Mouse (Mus musculus) embryonic fibroblast, embryonic 13.5 days (primary cell): ENCODE data around the gene 1500009L16Rik. TPM values are rescaled to one million over a fixed set of nuclear protein-coding genes. Genes with fewer than 3 reads are reported as not detected.

Experiments used
- H3K27ac ChIP-seq: 2 replicates; pipeline ENCODE4 v1.5.1; 2012; ENCODE audit warnings: low read length, control low read depth, inconsistent platforms; ENCODE audit not compliant: insufficient read depth
- H3K4me1 ChIP-seq: 2 replicates; pipeline ENCODE4 v1.6.1; 2011; ENCODE audit warnings: low read length; ENCODE audit not compliant: control insufficient read depth, insufficient read depth
- H3K4me3 ChIP-seq: 2 replicates; pipeline ENCODE4 v1.5.1; 2011; ENCODE audit warnings: mild to moderate bottlenecking, control low read depth, low read length; ENCODE audit not compliant: insufficient read depth
- CTCF ChIP-seq: IDR thresholded peaks from 2 replicates; pipeline ENCODE4 v1.5.1; 2011; ENCODE audit warnings: mild to moderate bottlenecking, control low read depth, low read length, moderate library complexity, borderline replicate concordance; ENCODE audit not compliant: insufficient read depth
- POLR2A ChIP-seq: IDR thresholded peaks from 2 replicates; pipeline ENCODE4 v1.6.1; 2011; ENCODE audit warnings: low read depth, mild to moderate bottlenecking, control low read depth, low read length, moderate library complexity
- polyA plus RNA-seq: library from polyadenylated mRNA; stranded (reverse); fragments of >200 nt; gene quantifications from 2 replicates; pipeline ENCODE4 v1.2.4, GENCODE M21; 2011; ENCODE audit warnings: low read depth; ENCODE audit not compliant: missing spikeins, insufficient read length

The 1500009L16Rik gene
- polyA plus RNA-seq, result 12.9 and 21.5 TPM in 2 replicates

DNA sequence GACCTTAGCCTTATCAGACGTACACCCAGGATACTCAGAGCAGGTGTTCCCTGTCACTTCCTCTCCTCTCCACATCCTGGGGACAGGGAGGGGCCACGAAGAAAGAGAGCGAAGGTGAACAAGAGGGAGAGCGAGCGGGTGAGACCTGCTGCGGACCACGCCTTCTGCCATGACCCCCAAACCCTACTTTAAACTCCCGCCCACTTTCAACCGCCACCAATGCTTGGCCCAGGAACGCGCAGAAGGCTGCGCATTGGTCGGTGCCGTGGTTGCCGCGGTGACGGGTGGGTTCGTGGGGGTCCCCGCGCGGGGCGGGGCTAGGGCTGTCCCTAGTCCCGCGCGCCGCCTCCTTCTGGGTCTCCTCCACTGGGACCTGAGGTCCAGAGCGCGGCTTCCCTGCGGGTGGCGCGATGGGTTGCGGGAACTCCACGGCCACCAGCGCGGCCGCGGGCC, at the start of gene 1500009L16Rik:
Gene 1500009L16Rik (plus strand): TSS at position 287 of the 453 bp plus-strand sequence.
- Histone ChIP-seq H3K4me3 (peak within 1 kb of the TSS; percentile 65), H3K27ac (no peak within 1 kb of the TSS), H3K4me1 (peaks cover 4% of the 10 kb centered on the region; the same call in 1 of the 2 replicates)
- no peak for TF ChIP-seq CTCF
- peak; percentile 32; the same call in 1 of the 2 replicates for TF ChIP-seq POLR2A

DNA sequence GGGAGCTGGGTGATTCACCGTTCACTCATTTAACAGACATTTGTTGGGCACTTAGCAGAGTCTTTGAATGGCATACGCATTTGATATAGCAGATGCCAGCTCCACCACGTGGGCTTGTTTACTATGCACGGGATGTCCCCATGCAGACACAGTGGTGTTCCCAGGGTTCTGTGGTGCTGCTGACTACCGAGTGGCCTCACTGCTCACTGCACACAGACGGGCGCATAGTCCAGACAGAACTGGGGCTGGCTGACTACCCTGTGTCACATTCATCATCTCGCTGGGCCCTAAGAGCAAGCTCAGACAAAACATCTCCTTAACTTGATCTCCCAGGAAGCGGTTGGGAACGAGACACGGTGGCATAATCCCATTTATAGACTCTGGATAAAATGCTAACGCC, 41.3 kb upstream of the 1500009L16Rik start:
- Histone ChIP-seq H3K27ac (no peak overlapping the region), H3K4me3 (no peak overlapping the region), H3K4me1 (no peaks in the 10 kb centered on the region)
- TF ChIP-seq POLR2A (no peak), CTCF (no peak)

DNA sequence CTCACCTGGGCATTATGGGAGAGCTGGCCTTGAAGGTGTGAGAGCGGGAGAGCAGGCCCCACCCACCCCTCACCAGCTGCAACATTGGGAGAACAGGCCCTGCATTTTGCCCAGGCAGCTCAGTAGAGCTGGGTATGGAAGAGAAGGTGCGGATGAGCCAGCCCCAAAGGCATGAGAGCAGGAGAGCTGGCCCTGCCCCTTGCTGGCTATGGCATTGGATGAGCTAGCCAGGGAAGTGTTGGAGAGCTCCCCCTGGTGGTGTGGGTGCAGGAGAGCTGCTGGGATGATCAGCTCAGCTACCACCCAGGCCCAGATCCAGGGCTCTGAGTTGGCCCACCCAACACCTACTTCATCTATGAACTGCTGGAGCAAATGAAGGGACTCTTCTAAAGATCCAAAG, 34.5 kb upstream of the 1500009L16Rik start:
- TF ChIP-seq CTCF, result no peak
- no peak for TF ChIP-seq POLR2A
- no peak overlapping the region for H3K4me3 ChIP-seq
- H3K4me1 ChIP-seq, result no peaks in the 10 kb centered on the region
- H3K27ac ChIP-seq, result no peak overlapping the region

DNA sequence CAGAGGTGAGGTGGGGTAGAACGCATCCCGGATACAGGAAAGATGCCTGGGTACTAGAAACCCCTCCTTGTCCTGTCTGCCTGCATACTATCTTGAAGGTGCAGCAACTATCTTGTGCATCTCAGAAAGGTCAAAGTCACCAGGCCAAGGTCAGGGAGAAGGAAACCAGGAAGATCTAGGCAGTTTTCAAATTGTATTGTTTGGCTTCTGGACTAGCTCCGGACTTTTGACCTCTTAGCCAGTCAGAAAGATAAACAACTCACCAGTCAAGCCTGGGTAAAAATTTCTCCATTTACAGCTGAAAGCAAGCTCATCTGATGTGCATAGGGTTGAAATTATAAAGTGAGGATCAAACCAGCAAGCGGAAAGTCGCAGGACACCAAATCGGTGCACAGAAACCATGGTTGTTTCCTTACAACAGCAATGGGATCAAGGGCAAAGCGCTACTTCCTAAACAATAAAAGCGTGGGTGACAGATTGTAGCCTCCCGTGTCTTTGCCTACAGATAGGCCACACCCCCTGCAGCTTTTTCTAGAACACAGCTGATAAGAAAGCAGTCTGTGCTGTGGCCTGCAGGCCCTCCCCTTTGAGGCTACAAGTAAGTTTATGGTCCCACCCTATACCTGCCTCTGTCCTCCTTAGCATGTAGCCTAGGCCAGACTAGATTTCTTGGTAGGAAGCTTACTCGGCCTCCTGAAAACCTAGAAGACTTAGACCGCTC, 30.3 kb upstream of the 1500009L16Rik start:
- H3K27ac ChIP-seq, result no peak overlapping the region
- no peaks in the 10 kb centered on the region for H3K4me1 ChIP-seq
- TF ChIP-seq POLR2A, result no peak
- no peak for TF ChIP-seq CTCF
- no peak overlapping the region for H3K4me3 ChIP-seq

DNA sequence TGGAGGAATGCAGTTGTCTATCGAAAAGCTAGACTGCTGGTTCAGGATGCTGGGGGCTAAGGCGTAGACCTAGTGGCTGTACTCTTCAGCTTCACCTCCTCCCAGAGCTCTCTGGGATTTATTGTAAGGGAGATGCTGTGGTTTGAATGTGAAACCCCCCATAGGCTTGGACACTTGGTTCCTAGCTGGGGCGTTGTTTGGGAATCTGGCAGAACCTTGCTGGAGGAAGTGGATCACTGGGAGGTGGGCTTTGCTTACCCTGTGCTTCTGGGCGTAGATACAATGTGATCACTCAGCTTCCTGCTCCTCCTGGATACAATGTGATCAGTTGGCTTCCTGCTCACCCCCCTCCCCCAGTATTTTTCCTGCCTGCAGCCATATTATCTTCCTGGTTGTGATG, 26.4 kb upstream of the 1500009L16Rik start:
- H3K27ac ChIP-seq, result no peak overlapping the region
- no peak overlapping the region for H3K4me3 ChIP-seq
- no peaks in the 10 kb centered on the region for H3K4me1 ChIP-seq
- TF ChIP-seq POLR2A (no peak), CTCF (no peak)

DNA sequence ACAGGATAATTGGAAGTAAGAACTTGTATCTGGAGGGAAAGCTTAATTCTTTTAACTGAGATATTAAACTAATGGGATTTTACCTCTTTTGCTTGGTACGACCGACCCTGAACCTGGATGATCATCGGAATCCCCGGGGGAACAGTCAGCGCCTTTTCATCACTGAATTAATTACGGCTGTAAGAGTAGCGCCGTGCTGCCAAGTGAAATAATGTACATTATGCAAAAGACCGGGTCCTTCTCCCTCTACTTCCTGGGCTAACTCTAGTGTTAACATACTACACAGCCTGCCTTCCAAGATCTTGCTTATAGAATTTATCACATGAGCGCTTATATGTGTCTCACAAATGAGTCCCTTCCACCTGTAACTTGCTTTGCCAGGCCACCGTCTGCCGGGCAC, 16.0 kb upstream of the 1500009L16Rik start:
- H3K4me3 ChIP-seq, result no peak overlapping the region
- H3K27ac ChIP-seq, result no peak overlapping the region
- TF ChIP-seq POLR2A (no peak), CTCF (no peak)
- no peaks in the 10 kb centered on the region for H3K4me1 ChIP-seq

DNA sequence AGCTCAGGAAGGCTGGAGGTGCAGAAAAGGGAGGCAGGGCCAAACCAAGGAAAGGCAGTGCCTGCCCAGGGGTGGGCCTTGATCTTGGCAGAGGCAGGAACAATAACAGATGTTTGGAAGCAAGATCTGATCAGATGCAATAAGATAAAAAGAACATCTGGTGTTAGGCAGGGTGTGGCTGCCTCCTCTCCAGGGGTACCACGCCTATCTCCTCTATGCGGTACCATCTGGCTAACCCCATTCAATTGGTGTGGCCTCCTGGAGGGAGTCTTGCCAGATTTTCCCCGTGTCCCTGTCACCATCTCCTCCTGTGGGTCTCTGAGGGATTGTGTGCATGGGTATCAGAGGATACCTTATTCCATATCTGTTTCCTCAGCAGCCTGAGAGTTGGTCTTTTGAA, 12.7 kb upstream of the 1500009L16Rik start:
- Histone ChIP-seq H3K4me1 (peaks cover 3% of the 10 kb centered on the region; the same call in 1 of the 2 replicates), H3K27ac (no peak overlapping the region), H3K4me3 (no peak overlapping the region)
- TF ChIP-seq POLR2A (no peak), CTCF (no peak)

DNA sequence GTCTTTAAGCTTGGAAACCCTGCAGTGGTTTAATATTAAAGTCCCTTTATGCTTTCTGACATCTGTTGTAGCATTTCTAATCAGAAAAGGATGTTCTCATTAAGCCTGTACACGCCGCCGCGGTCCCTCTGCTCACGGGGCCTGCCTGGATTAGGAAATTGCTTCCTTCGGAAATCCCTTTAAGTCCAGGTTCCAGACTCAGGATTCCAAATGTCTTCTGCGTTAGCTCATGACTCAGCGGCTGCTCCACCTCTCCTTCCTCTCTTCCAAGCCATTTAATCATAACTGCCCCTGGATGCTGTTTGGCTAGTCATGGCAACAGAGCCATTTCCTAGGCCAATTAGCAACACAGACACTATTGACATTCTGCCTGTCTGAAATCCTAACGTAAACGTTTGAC, 10.9 kb upstream of the 1500009L16Rik start:
- Histone ChIP-seq H3K4me3 (no peak overlapping the region), H3K27ac (peak overlapping the region; percentile 51; the same call in 1 of the 2 replicates), H3K4me1 (peaks cover 3% of the 10 kb centered on the region; the same call in 1 of the 2 replicates)
- TF ChIP-seq POLR2A (no peak), CTCF (no peak)

DNA sequence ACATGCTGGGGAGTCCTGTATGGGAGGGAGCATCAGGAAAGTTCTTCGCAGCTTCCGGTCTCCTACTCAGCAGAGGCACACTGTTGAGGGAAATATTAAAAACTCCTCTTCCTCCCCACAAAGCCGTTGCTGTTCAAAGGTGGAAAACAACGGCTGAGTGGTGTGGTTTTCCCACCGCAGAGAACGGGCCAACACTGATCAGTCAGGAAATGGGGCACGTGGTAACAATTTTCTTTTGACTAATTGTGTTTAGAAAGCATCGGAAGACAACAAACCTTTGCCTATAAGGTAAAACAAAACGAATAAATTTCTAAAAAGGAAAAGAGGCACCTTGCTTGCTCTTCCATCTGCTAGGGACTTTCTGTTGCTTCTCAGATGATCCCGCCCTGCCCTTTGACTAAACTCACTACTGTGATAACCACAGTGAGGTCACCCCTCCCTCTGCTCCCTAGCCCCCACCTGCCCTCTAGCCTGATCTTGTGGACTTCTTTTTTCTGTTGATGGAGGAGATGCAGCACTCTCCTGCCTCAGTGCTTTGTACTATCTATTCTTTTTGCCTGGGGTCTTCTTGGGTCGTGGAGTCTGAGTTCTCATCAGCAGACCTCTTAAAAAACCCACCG, 3.7 kb upstream of the 1500009L16Rik start:
- no peak for TF ChIP-seq CTCF
- TF ChIP-seq POLR2A, result no peak
- Histone ChIP-seq H3K27ac (no peak overlapping the region), H3K4me3 (no peak overlapping the region), H3K4me1 (peaks cover 4% of the 10 kb centered on the region; the same call in 1 of the 2 replicates)

DNA sequence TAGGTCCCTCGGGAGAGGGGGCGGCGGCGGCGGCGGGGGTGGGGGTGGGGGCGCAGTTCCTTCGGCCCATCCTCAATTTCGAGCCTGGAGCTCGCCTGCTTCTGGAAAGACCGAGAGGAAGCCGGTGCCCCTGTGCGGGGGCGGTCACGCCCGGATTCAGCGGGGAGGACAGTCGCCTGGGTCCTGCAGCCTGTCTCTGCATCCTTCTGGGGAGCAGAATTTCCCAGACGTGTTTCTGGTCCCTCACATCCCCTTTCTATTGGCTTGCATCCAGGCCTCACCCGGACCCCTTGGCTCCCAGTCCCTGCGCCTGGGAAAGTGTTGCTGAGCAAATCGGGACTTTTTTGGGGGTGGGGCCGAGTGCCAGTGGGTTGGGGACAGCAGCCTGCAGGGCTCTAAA, 390 bp downstream of the 1500009L16Rik start:
- TF ChIP-seq CTCF, result no peak
- TF ChIP-seq POLR2A, result no peak
- Histone ChIP-seq H3K4me1 (peaks cover 4% of the 10 kb centered on the region; the same call in 1 of the 2 replicates), H3K4me3 (peak overlapping the region; percentile 65), H3K27ac (no peak overlapping the region)
